28 mouse cellular contexts compared by ENCODE assay signal in the genomic region with DNA sequence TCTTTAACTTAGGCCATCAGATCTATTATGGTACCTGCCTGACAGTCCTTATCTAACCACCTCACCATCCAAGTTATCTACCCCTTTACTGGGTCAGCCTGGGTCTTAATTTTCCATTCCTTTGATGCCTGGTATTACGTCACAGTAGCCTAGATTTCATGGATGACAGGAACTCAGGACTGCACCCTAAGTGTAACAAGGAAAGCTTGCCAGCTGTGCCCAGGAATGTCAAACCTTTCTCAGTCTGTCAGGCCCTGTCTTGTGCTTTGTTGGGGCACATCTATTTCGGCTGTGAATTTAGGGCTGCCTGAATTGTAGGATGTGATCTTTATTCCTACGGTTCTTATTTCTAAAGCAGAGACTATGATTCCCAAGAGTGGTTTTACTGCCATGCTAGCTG.
A peak's percentile ranks its signal among the peaks of the same experiment; 100 is the strongest.
DNase-seq lines count a peak whose midpoint lies in the region; ATAC-seq lines count a peak whose summit lies in the region.
"Had no signal": no experiment of that assay in that cellular context is flagged by ENCODE, and none has a peak within 500 bp of the region (broad histone marks: within the 10 kb centered on the region; RNA-seq: fewer than 3 reads in every experiment).

No protein-coding gene starts in this region.

- ATAC-seq in forebrain, embryonic 11.5 days (replicated peaks; ENCODE audit: low FRiP score) = no peak
- ATAC-seq in forebrain, embryonic 15.5 days (replicated peaks) = no peak
- ATAC-seq: activated CD4-positive, CD25-positive, alpha-beta regulatory T cell, adult 4 months; CD4-positive, CD25-positive, alpha-beta regulatory T cell, adult 4 months; forebrain, embryonic 13.5 days; forebrain, embryonic 16.5 days had no signal

- H3K9ac ChIP-seq in forebrain, embryonic 11.5 days (ENCODE audit: low read length) = no peak overlapping the region
- H3K9ac ChIP-seq in forebrain, embryonic 15.5 days (replicated peaks) = no peak overlapping the region
- H3K9ac ChIP-seq: embryonic facial prominence, embryonic 13.5 days; embryonic facial prominence, embryonic 15.5 days; forebrain, embryonic 13.5 days had no signal

- WGBS in forebrain, embryonic 11.5 days = 93% methylated on average over 3 of the region's 3 CpGs
- WGBS in forebrain, embryonic 15.5 days = 86% methylated on average over 3 of the region's 3 CpGs

- peak; percentile 5 for DNase-seq in forebrain, embryonic 11.5 days (ENCODE audit: low spot score)
- DNase-seq in kidney, adult 11 months = peak; percentile 31
- no peak for DNase-seq in kidney, adult 18-20 months
- DNase-seq in kidney, adult 9 months = peak; percentile 22
- DNase-seq in kidney, postnatal 10 days = no peak
- no peak for DNase-seq in adipocyte (ENCODE audit: low spot score)
- DNase-seq: adrenal gland, adult 2 months; adrenal gland, postnatal 10 days; adrenal gland, postnatal 25 days; B cell, adult 2 months; cerebellum, adult 11 months; cerebellum, adult 18-20 months; cerebellum, adult 8-10 months; cerebellum, adult 9-11 months; cerebellum, postnatal 14 days; cerebellum, postnatal 36 days; embryo, embryonic 11 days had no signal

- no peaks in the 10 kb centered on the region for H3K36me3 ChIP-seq in forebrain, embryonic 11.5 days (ENCODE audit: control insufficient read depth, insufficient read depth, low read length)
- H3K36me3 ChIP-seq in forebrain, embryonic 15.5 days = no peaks in the 10 kb centered on the region
- H3K36me3 ChIP-seq: embryonic facial prominence, embryonic 13.5 days; embryonic facial prominence, embryonic 15.5 days; forebrain, embryonic 10.5 days; G1E had no signal

- no peaks in the 10 kb centered on the region for H3K27me3 ChIP-seq in forebrain, embryonic 11.5 days (ENCODE audit: control insufficient read depth, insufficient read depth, low read length)
- H3K27me3 ChIP-seq in forebrain, embryonic 15.5 days = no peaks in the 10 kb centered on the region
- H3K27me3 ChIP-seq: CH12.LX; embryonic facial prominence, embryonic 13.5 days; embryonic facial prominence, embryonic 15.5 days; forebrain, embryonic 13.5 days had no signal

- H3K4me3 ChIP-seq in forebrain, embryonic 11.5 days (ENCODE audit: low read depth, low read length) = no peak overlapping the region
- H3K4me3 ChIP-seq in forebrain, embryonic 15.5 days = no peak overlapping the region
- H3K4me3 ChIP-seq: embryonic facial prominence, embryonic 13.5 days; embryonic facial prominence, embryonic 15.5 days; erythroblast, embryonic 14.5 days; forebrain, embryonic 10.5 days; forebrain, embryonic 13.5 days had no signal

- no peaks in the 10 kb centered on the region for H3K9me3 ChIP-seq in forebrain, embryonic 11.5 days (ENCODE audit: control insufficient read depth, low read length)
- no peaks in the 10 kb centered on the region for H3K9me3 ChIP-seq in forebrain, embryonic 15.5 days
- H3K9me3 ChIP-seq: embryonic facial prominence, embryonic 13.5 days; embryonic facial prominence, embryonic 15.5 days; forebrain, embryonic 10.5 days; forebrain, embryonic 13.5 days; G1E had no signal

- no peak overlapping the region for H3K27ac ChIP-seq in forebrain, embryonic 11.5 days (ENCODE audit: low read depth, low read length)
- H3K27ac ChIP-seq in forebrain, embryonic 15.5 days (replicated peaks) = no peak overlapping the region
- H3K27ac ChIP-seq: embryonic facial prominence, embryonic 13.5 days; embryonic facial prominence, embryonic 15.5 days; forebrain, embryonic 10.5 days; forebrain, embryonic 13.5 days had no signal

- H3K4me2 ChIP-seq in forebrain, embryonic 11.5 days (ENCODE audit: low read depth, low read length, severe bottlenecking) = no peak overlapping the region
- H3K4me2 ChIP-seq in forebrain, embryonic 15.5 days (replicated peaks) = no peak overlapping the region
- H3K4me2 ChIP-seq: embryonic facial prominence, embryonic 13.5 days; embryonic facial prominence, embryonic 15.5 days; forebrain, embryonic 13.5 days had no signal

- no peaks in the 10 kb centered on the region; the same call in 1 of the 2 replicates for H3K4me1 ChIP-seq in forebrain, embryonic 11.5 days (replicated peaks; ENCODE audit: control insufficient read depth, insufficient read depth, low read length)
- peaks cover 11% of the 10 kb centered on the region for H3K4me1 ChIP-seq in forebrain, embryonic 15.5 days
- H3K4me1 ChIP-seq: embryonic facial prominence, embryonic 15.5 days had no signal

Comparison
In these comparisons a context has a peak if more than half of its experiments do, and no peak if none do; other contexts are left out.
1. DNase-seq: peak in forebrain, embryonic 11.5 days (single experiment), kidney, adult 11 months (single experiment) and kidney, adult 9 months (single experiment); none in kidney, adult 18-20 months (single experiment), kidney, postnatal 10 days (single experiment) and adipocyte (single experiment).